In genomic region chr10:57492050-57492449, GRCm38 (mm10) we compare ENCODE assay signal across 17 mouse cellular contexts. TPM values are rescaled to one million over a fixed set of nuclear protein-coding genes. Genes with fewer than 3 reads are reported as not detected.
A peak's percentile ranks its signal among the peaks of the same experiment; 100 is the strongest.
DNase-seq lines count a peak whose midpoint lies in the region; ATAC-seq and TF ChIP-seq lines count a peak whose summit lies in the region.
"Had no signal": no experiment of that assay in that cellular context is flagged by ENCODE, and none has a peak within 500 bp of the region (broad histone marks: within the 10 kb centered on the region; RNA-seq: fewer than 3 reads in every experiment).

No protein-coding gene starts in this region.

- no peak overlapping the region for H3K4me3 ChIP-seq in heart, embryonic 10.5 days
- H3K4me3 ChIP-seq in ES-Bruce4 (ENCODE audit: low read depth, low read length), result peak overlapping the region; percentile 4; the same call in 1 of the 2 replicates
- H3K4me3 ChIP-seq: embryonic facial prominence, embryonic 12.5 days; forebrain, embryonic 10.5 days; hindbrain, embryonic 12.5 days; layer of hippocampus, adult 2 months; limb, embryonic 12.5 days; midbrain, embryonic 12.5 days had no signal

- H3K4me1 ChIP-seq in heart, embryonic 10.5 days, result peaks cover 10% of the 10 kb centered on the region
- peaks cover 4% of the 10 kb centered on the region for H3K4me1 ChIP-seq in ES-Bruce4 (ENCODE audit: control insufficient read depth, insufficient read depth, low read length)

- peak; percentile 64 for ATAC-seq in common myeloid progenitor, adult 5-6 weeks (replicated peaks; ENCODE audit: low read depth, poor library complexity, severe bottlenecking)

- no peak for TF ChIP-seq POLR2A in ES-Bruce4 (IDR thresholded peaks at IDR 0.05; ENCODE audit: insufficient read depth, low read length)

- H3K9ac ChIP-seq in ES-Bruce4 (ENCODE audit: low read depth, poor library complexity, severe bottlenecking), result no peak overlapping the region
- H3K9ac ChIP-seq: embryonic facial prominence, embryonic 12.5 days; hindbrain, embryonic 12.5 days; limb, embryonic 12.5 days; midbrain, embryonic 12.5 days had no signal

- H3K9me3 ChIP-seq in heart, embryonic 10.5 days, result no peaks in the 10 kb centered on the region
- no peaks in the 10 kb centered on the region for H3K9me3 ChIP-seq in ES-Bruce4 (replicated peaks; ENCODE audit: control insufficient read depth, insufficient read depth, low read length, poor library complexity, severe bottlenecking)
- H3K9me3 ChIP-seq: embryonic facial prominence, embryonic 12.5 days; G1E had no signal

- DNase-seq in heart, adult 11 months, result peak; percentile 95
- DNase-seq in heart, embryonic 10.5 days (ENCODE audit: low spot score), result no peak
- DNase-seq in monocyte, adult 2 months (ENCODE audit: low read depth in 1 of 2, low spot score in 2 of 2), result peak; percentile 64 to 65
- DNase-seq in cerebellum, adult 18-20 months, result no peak
- no peak for DNase-seq in left cerebral cortex, postnatal 4 days
- DNase-seq in retina, postnatal 1 day, result no peak
- DNase-seq: cerebellum, postnatal 36 days; right cerebral cortex, postnatal 4 days had no signal

- H3K27me3 ChIP-seq in heart, embryonic 10.5 days (ENCODE audit: insufficient read depth, poor library complexity, severe bottlenecking), result no peaks in the 10 kb centered on the region
- no peaks in the 10 kb centered on the region for H3K27me3 ChIP-seq in ES-Bruce4 (ENCODE audit: control insufficient read depth, insufficient read depth, low read length, poor library complexity, severe bottlenecking)
- H3K27me3 ChIP-seq: embryonic facial prominence, embryonic 12.5 days; hindbrain, embryonic 12.5 days; limb, embryonic 12.5 days; midbrain, embryonic 12.5 days had no signal

- TF ChIP-seq EP300 in ES-Bruce4 (IDR thresholded peaks at IDR 0.05; ENCODE audit: insufficient read depth, low read depth, low read length), result no peak

- TF ChIP-seq CTCF in ES-Bruce4 (IDR thresholded peaks at IDR 0.05; ENCODE audit: low read depth, low read length), result no peak

- 88% methylated on average over 2 of the region's 2 CpGs for WGBS in heart, embryonic 10.5 days

- intact Hi-C loops in left cerebral cortex, postnatal 4 days (cut with DNase I), result loop anchor here (5.0 kb wide), 1 partner anchor 35 kb away; no protein-coding TSS in a partner anchor

- H3K27ac ChIP-seq in heart, embryonic 10.5 days, result no peak overlapping the region
- peak overlapping the region; percentile 68 for H3K27ac ChIP-seq in ES-Bruce4 (ENCODE audit: insufficient read depth, low read length)
- H3K27ac ChIP-seq: embryonic facial prominence, embryonic 12.5 days; forebrain, embryonic 10.5 days; hindbrain, embryonic 12.5 days; layer of hippocampus, adult 2 months; limb, embryonic 12.5 days; midbrain, embryonic 12.5 days had no signal

- H3K36me3 ChIP-seq in heart, embryonic 10.5 days, result peaks cover 14% of the 10 kb centered on the region
- H3K36me3 ChIP-seq in ES-Bruce4 (ENCODE audit: control insufficient read depth, insufficient read depth, low read length, poor library complexity, severe bottlenecking), result peaks cover 3% of the 10 kb centered on the region; the same call in 1 of the 2 replicates

RNA-seq across cellular contexts. Expression of gene Hsf2, which starts 5.9 kb away (rescaled TPM):
- polyA plus RNA-seq in heart, embryonic 10.5 days (2016; fragmentation: Nextera tagmentation; extraction: Ambion mirVana), result 25.2 and 27.2 TPM in 2 replicates
- 68.1 and 75.5 TPM in 2 replicates for polyA plus RNA-seq in ES-Bruce4 (2011; ENCODE audit: insufficient read depth, insufficient read length, low read depth, missing spikeins)
- 19.1 and 20.7 TPM in 2 replicates for total RNA-seq in common myeloid progenitor, adult 5-6 weeks (2017)
- 10 to 100 TPM; 47.3 to 50.1 TPM for total RNA-seq in left cerebral cortex, postnatal 4 days (2021)

RNA-seq across cellular contexts. Expression of gene Serinc1, which starts 40.3 kb away (rescaled TPM):
- 142 and 159 TPM in 2 replicates for polyA plus RNA-seq in heart, embryonic 10.5 days (2016; fragmentation: Nextera tagmentation; extraction: Ambion mirVana)
- 63.6 and 75.0 TPM in 2 replicates for polyA plus RNA-seq in ES-Bruce4 (2011; ENCODE audit: insufficient read depth, insufficient read length, low read depth, missing spikeins)
- total RNA-seq in common myeloid progenitor, adult 5-6 weeks (2017), result 59.5 and 83.8 TPM in 2 replicates
- 100 to 1,000 TPM; 579 to 621 TPM for total RNA-seq in left cerebral cortex, postnatal 4 days (2021)

Comparison
In these comparisons a context has a peak if more than half of its experiments do, and no peak if none do; other contexts are left out.
1. DNase-seq: peak in heart, adult 11 months (single experiment) and monocyte, adult 2 months (2 of 2); none in heart, embryonic 10.5 days (single experiment), cerebellum, adult 18-20 months (0 of 2), left cerebral cortex, postnatal 4 days (single experiment) and retina, postnatal 1 day (single experiment).